ENCODE assay signal across 26 mouse cellular contexts in genomic region chr16:14117299-14117698, GRCm38 (mm10).
"Had no signal": no experiment of that assay in that cellular context is flagged by ENCODE, and none has a peak within 500 bp of the region (broad histone marks: within the 10 kb centered on the region; RNA-seq: fewer than 3 reads in every experiment).

No protein-coding gene starts in this region.

- ATAC-seq: hindbrain, postnatal 0 days; intestine, embryonic 16.5 days; liver, embryonic 12.5 days had no signal

- H3K27ac ChIP-seq: gastrocnemius, adult 2 months; heart, adult 2 months; heart, embryonic 13.5 days; hindbrain, embryonic 13.5 days; hindbrain, embryonic 15.5 days; hindbrain, postnatal 0 days; kidney, embryonic 15.5 days; kidney, postnatal 0 days; left cerebral cortex, adult 2 months; limb, embryonic 10.5 days; limb, embryonic 12.5 days; liver, embryonic 12.5 days; liver, embryonic 14.5 days had no signal

- H3K27me3 ChIP-seq: heart, embryonic 13.5 days; hindbrain, embryonic 13.5 days; hindbrain, embryonic 15.5 days; kidney, embryonic 15.5 days; limb, embryonic 12.5 days; liver, embryonic 12.5 days had no signal

- H3K4me1 ChIP-seq: hindbrain, embryonic 13.5 days; hindbrain, embryonic 15.5 days; kidney, embryonic 15.5 days; limb, embryonic 10.5 days; limb, embryonic 12.5 days; liver, embryonic 12.5 days had no signal

- DNase-seq: gastrocnemius, adult 2 months; gastrocnemius, postnatal 10 days; gastrocnemius, postnatal 36 days; heart, adult 11 months; heart, adult 2 months; heart, postnatal 10 days; kidney, adult 11 months; kidney, adult 2 months; kidney, adult 9 months; kidney, postnatal 14 days; kidney, postnatal 36 days; layer of hippocampus, adult 9-11 months; liver had no signal

- H3K4me3 ChIP-seq: gastrocnemius, adult 2 months; heart, adult 2 months; heart, embryonic 13.5 days; hindbrain, embryonic 13.5 days; hindbrain, embryonic 15.5 days; kidney, embryonic 15.5 days; left cerebral cortex, adult 2 months; limb, embryonic 10.5 days; limb, embryonic 12.5 days; liver, embryonic 12.5 days had no signal

- H3K4me2 ChIP-seq: heart, embryonic 11.5 days; heart, embryonic 13.5 days; hindbrain, embryonic 13.5 days; hindbrain, embryonic 15.5 days; kidney, embryonic 15.5 days; limb, embryonic 12.5 days; liver, embryonic 12.5 days had no signal

- H3K9me3 ChIP-seq: heart, embryonic 13.5 days; hindbrain, embryonic 13.5 days; hindbrain, embryonic 15.5 days; kidney, embryonic 15.5 days; limb, embryonic 10.5 days; limb, embryonic 12.5 days; liver, embryonic 12.5 days had no signal

- H3K9ac ChIP-seq: heart, embryonic 13.5 days; hindbrain, embryonic 13.5 days; hindbrain, embryonic 15.5 days; kidney, embryonic 15.5 days; limb, embryonic 12.5 days; liver, embryonic 12.5 days; liver, embryonic 14.5 days had no signal
